ENCODE assay signal across 20 mouse cellular contexts in genomic region chr7:35044719-35045118, GRCm38 (mm10). TPM values are rescaled to one million over a fixed set of nuclear protein-coding genes. Genes with fewer than 3 reads are reported as not detected.
DNase-seq lines count a peak whose midpoint lies in the region; ATAC-seq and TF ChIP-seq lines count a peak whose summit lies in the region.
"Had no signal": no experiment of that assay in that cellular context is flagged by ENCODE, and none has a peak within 500 bp of the region (broad histone marks: within the 10 kb centered on the region; RNA-seq: fewer than 3 reads in every experiment).

No protein-coding gene starts in this region.

- intact Hi-C loops in gastrocnemius, adult 2 months (cut with DNase I): no loop called here

- TF ChIP-seq CTCF in gastrocnemius, adult 2 months (IDR thresholded peaks at IDR 0.05): peak; percentile 32; the same call in 1 of the 2 replicates
- 0 out of 2 replicates have a peak, but pooled peaks have one; percentile 18 for TF ChIP-seq CTCF in intestine, postnatal 0 days (IDR thresholded peaks at IDR 0.05; ENCODE audit: low read depth)

- H3K4me1 ChIP-seq in intestine, postnatal 0 days (replicated peaks; ENCODE audit: control insufficient read depth, insufficient read depth, low read length): 0 out of 2 replicates have a peak, but pooled peaks cover 7% of the 10 kb centered on the region
- H3K4me1 ChIP-seq in intestine, embryonic 15.5 days (replicated peaks): no peaks in the 10 kb centered on the region; the same call in 1 of the 2 replicates
- H3K4me1 ChIP-seq: forebrain, embryonic 15.5 days; heart, embryonic 15.5 days; hindbrain, embryonic 10.5 days had no signal

- H3K4me2 ChIP-seq in intestine, postnatal 0 days (replicated peaks; ENCODE audit: low read depth): no peak overlapping the region
- no peak overlapping the region for H3K4me2 ChIP-seq in intestine, embryonic 15.5 days (replicated peaks)
- H3K4me2 ChIP-seq: embryonic facial prominence, embryonic 12.5 days; forebrain, embryonic 15.5 days; heart, embryonic 11.5 days; heart, embryonic 15.5 days; hindbrain, embryonic 15.5 days had no signal

- no peak overlapping the region for H3K4me3 ChIP-seq in gastrocnemius, adult 2 months
- no peak overlapping the region for H3K4me3 ChIP-seq in intestine, postnatal 0 days (ENCODE audit: low read depth, low read length)
- H3K4me3 ChIP-seq in intestine, embryonic 15.5 days (replicated peaks): no peak overlapping the region
- H3K4me3 ChIP-seq: embryonic facial prominence, embryonic 12.5 days; forebrain, embryonic 15.5 days; heart, embryonic 15.5 days; hindbrain, embryonic 10.5 days; hindbrain, embryonic 15.5 days had no signal

- no peak for ATAC-seq in intestine, postnatal 0 days
- ATAC-seq in intestine, embryonic 15.5 days: no peak
- ATAC-seq: CD4-positive, CD25-positive, alpha-beta regulatory T cell, adult 4 months; forebrain, embryonic 15.5 days; inflammation-experienced regulatory T-cells, adult 6 months had no signal

- DNase-seq in adrenal gland, postnatal 10 days: peak; percentile 44
- no peak for DNase-seq in adrenal gland, postnatal 4 days (ENCODE audit: low spot score in 2 of 2)
- no peak for DNase-seq in gastrocnemius, adult 2 months
- DNase-seq in gastrocnemius, postnatal 4 days (ENCODE audit: low spot score in 2 of 2): no peak
- DNase-seq in adipocyte (ENCODE audit: low spot score): peak; percentile 63
- DNase-seq: B cell, adult 2 months; cerebellum, adult 18-20 months; gastrocnemius, postnatal 14 days; kidney, adult 18-20 months had no signal

- no peaks in the 10 kb centered on the region for H3K9me3 ChIP-seq in intestine, postnatal 0 days (ENCODE audit: control insufficient read depth)
- H3K9me3 ChIP-seq in intestine, embryonic 15.5 days: no peaks in the 10 kb centered on the region
- H3K9me3 ChIP-seq: embryonic facial prominence, embryonic 12.5 days; forebrain, embryonic 15.5 days; G1E; heart, embryonic 15.5 days; hindbrain, embryonic 10.5 days; hindbrain, embryonic 15.5 days had no signal

- peaks cover 42% of the 10 kb centered on the region for H3K36me3 ChIP-seq in intestine, postnatal 0 days (ENCODE audit: control insufficient read depth, insufficient read depth)
- H3K36me3 ChIP-seq in intestine, embryonic 15.5 days: peaks cover 16% of the 10 kb centered on the region

- H3K27me3 ChIP-seq in intestine, postnatal 0 days (replicated peaks; ENCODE audit: control insufficient read depth, insufficient read depth, low read length): no peaks in the 10 kb centered on the region
- H3K27me3 ChIP-seq in intestine, embryonic 15.5 days (replicated peaks): no peaks in the 10 kb centered on the region
- H3K27me3 ChIP-seq: embryonic facial prominence, embryonic 12.5 days; forebrain, embryonic 15.5 days; heart, embryonic 15.5 days; hindbrain, embryonic 15.5 days had no signal

- no peak overlapping the region for H3K9ac ChIP-seq in intestine, postnatal 0 days (ENCODE audit: low read depth, low read length)
- no peak overlapping the region for H3K9ac ChIP-seq in intestine, embryonic 15.5 days
- H3K9ac ChIP-seq: embryonic facial prominence, embryonic 12.5 days; forebrain, embryonic 15.5 days; heart, embryonic 15.5 days; hindbrain, embryonic 15.5 days had no signal

- 81% methylated on average over 2 of the region's 2 CpGs for WGBS in intestine, postnatal 0 days
- WGBS in intestine, embryonic 15.5 days: 86% methylated on average over 2 of the region's 2 CpGs

- peak overlapping the region; percentile 86 for H3K27ac ChIP-seq in gastrocnemius, adult 2 months
- no peak overlapping the region for H3K27ac ChIP-seq in intestine, postnatal 0 days (ENCODE audit: low read depth, low read length)
- H3K27ac ChIP-seq in intestine, embryonic 15.5 days: no peak overlapping the region
- H3K27ac ChIP-seq: embryonic facial prominence, embryonic 12.5 days; forebrain, embryonic 15.5 days; heart, embryonic 15.5 days; hindbrain, embryonic 10.5 days; hindbrain, embryonic 15.5 days had no signal

RNA-seq across cellular contexts. Expression of gene Cebpg, which starts 11.7 kb away (rescaled TPM):
- 10 to 100 TPM; 41.6 to 51.3 TPM for total RNA-seq in adrenal gland, postnatal 10 days (2021)
- 10 to 100 TPM; 32.1 to 33.9 TPM for total RNA-seq in adrenal gland, postnatal 4 days (2021)
- 10 to 100 TPM; 41.0 to 46.0 TPM for total RNA-seq in gastrocnemius, adult 2 months (2021)
- total RNA-seq in gastrocnemius, postnatal 4 days (2021): 10 to 100 TPM; 23.0 to 24.8 TPM
- polyA plus RNA-seq in intestine, postnatal 0 days (2015; fragmentation: Nextera tagmentation; extraction: Ambion mirVana): 52.4 and 58.4 TPM in 2 replicates
- polyA plus RNA-seq in intestine, embryonic 15.5 days (2015; fragmentation: Nextera tagmentation; extraction: Ambion mirVana): 44.5 and 45.3 TPM in 2 replicates

Comparison
In these comparisons a context has a peak if more than half of its experiments do, and no peak if none do; other contexts are left out.
1. DNase-seq: peak in adrenal gland, postnatal 10 days (single experiment) and adipocyte (single experiment); none in adrenal gland, postnatal 4 days (0 of 2), gastrocnemius, adult 2 months (single experiment) and gastrocnemius, postnatal 4 days (0 of 2).